Mouse (Mus musculus): ENCODE results near the gene Hist1h3i.
A peak's percentile ranks its signal among the peaks of the same experiment; 100 is the strongest.

Gene Hist1h3i

DNA sequence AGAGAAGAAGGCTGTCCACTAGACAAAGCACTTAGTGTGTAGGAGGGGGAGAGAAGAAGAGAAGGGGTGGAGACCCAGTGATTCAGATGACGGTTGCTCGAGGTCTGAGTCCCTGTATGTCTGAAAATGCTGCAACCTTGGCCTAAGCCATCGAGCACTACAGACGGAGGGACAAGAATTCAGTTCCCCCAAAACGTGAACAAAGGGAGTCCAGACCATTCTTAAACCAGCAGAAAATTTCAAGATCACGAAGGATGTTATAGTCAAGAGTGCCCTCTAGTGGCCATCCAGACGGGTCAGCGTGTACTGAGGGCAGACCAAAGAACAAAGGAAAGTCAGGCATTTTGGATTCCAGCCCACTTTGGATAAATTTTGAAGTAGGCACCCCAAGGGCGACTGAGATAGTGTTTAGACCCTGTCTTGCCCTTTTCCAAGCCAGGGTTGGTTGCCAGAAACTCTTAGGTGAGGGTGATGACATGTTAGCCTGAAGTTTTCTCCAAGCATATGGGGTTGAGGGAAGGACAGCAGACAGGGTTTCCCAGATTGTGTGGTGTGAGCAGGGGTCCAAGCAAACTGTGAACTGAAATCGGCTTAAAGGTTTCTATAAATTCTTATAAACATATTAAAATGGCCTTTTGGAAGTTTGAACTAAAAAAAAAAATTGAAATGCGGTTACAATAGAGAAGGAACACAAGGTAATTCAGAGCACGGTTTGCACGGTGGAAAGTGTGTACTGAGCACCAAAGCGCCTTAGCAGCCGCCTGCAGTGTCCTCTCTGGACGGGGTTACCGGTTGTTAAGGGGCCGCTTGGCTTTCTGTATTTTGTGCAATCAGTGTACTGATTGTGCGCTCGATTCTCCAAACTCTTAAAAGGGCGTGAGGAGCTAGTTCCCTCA, 48.9 kb downstream of the Hist1h3i start:
- peak; percentile 70 to 80 for DNase-seq

DNA sequence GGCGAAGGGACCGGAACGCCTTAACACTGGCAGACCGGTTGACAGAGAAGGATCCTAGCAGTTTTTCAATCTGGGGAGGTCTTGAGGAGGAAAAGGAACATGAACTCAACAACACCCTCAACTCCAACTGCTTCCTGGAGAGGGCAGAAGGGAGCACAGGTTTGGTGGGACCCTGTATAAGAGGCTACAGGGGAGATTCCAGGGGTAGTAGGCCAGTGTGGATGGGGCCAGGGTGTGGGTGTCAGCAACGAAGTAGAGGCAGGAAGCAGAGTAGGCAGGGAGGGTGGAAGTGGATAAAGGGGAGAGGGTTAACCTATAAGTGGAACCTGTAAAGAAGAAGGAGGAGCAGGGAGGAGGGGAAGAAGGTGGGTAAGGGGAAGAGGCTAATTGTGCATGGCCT, 49.7 kb downstream of the Hist1h3i start:
- no peak for DNase-seq
